Mouse (Mus musculus): ENCODE measurements around the gene Cercam. TPM values are rescaled to one million over a fixed set of nuclear protein-coding genes. Genes with fewer than 3 reads are reported as not detected.

Cercam gene
- polyA plus RNA-seq, 1 experiment = 9.5 TPM

GRCm38 (mm10) chr2:29852957-29853485, 15.9 kb upstream of the Cercam start:
- 53% methylated on average over 4 of the region's 4 CpGs for WGBS
- DNase-seq = no peak
- TF ChIP-seq CTCF (IDR thresholded peaks at IDR 0.05; ENCODE audit: insufficient read depth, low read length) (no peak), POLR2A (IDR thresholded peaks at IDR 0.05; ENCODE audit: borderline replicate concordance, extremely low read depth, low read depth, low read length) (no peak)
- no peak overlapping the region for H3K4me3 ChIP-seq (replicated peaks; ENCODE audit: extremely low read depth, low read depth, low read length)
- H3K4me1 ChIP-seq (ENCODE audit: control insufficient read depth, insufficient read depth, low read length) = no peaks in the 10 kb centered on the region

GRCm38 (mm10) chr2:29853736-29854135, 15.2 kb upstream of the Cercam start:
- Histone ChIP-seq H3K4me1 (ENCODE audit: control insufficient read depth, insufficient read depth, low read length) (no peaks in the 10 kb centered on the region), H3K4me3 (replicated peaks; ENCODE audit: extremely low read depth, low read depth, low read length) (no peak overlapping the region)
- TF ChIP-seq POLR2A (IDR thresholded peaks at IDR 0.05; ENCODE audit: borderline replicate concordance, extremely low read depth, low read depth, low read length) = no peak
- no peak for TF ChIP-seq CTCF (IDR thresholded peaks at IDR 0.05; ENCODE audit: insufficient read depth, low read length)
- WGBS = 61% methylated on average over 5 of the region's 5 CpGs
- DNase-seq = no peak

DNA sequence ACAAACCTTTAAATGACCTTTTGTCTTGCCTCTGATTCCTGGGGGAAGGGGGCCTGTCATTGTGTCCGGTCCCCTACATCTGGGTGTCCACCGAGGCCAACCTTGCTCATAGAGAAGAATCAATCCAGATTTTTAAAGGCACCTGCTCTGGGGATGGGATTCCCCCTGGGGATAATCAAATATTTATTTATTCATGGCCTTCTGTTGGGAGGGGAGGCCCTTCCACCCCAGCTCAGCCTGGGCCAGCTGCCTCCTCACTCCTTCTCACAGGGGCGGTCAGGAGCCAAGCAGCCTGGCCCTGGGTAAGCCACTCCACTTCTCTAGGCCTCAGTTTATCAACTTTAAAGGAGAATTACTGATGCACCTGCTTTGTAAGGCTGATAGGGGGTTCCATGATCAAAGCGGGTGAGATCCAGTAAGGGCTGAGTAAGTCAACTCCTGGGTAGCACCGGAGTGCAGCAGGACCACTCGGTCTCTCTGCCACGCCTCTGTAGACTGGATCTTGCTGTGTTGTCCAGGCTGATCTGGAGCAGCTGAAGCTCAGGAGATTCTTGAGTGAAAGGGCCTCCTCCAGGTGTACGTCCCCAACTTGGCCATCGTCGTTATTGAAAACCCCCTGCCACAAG, 13.3 kb upstream of the Cercam start:
- WGBS = 79% methylated on average over 10 of the region's 10 CpGs
- TF ChIP-seq CTCF (IDR thresholded peaks at IDR 0.05; ENCODE audit: insufficient read depth, low read length) (no peak), POLR2A (IDR thresholded peaks at IDR 0.05; ENCODE audit: borderline replicate concordance, extremely low read depth, low read depth, low read length) (no peak)
- no peaks in the 10 kb centered on the region for H3K4me1 ChIP-seq (ENCODE audit: control insufficient read depth, insufficient read depth, low read length)
- no peak overlapping the region for H3K4me3 ChIP-seq (replicated peaks; ENCODE audit: extremely low read depth, low read depth, low read length)
- DNase-seq = no peak

DNA sequence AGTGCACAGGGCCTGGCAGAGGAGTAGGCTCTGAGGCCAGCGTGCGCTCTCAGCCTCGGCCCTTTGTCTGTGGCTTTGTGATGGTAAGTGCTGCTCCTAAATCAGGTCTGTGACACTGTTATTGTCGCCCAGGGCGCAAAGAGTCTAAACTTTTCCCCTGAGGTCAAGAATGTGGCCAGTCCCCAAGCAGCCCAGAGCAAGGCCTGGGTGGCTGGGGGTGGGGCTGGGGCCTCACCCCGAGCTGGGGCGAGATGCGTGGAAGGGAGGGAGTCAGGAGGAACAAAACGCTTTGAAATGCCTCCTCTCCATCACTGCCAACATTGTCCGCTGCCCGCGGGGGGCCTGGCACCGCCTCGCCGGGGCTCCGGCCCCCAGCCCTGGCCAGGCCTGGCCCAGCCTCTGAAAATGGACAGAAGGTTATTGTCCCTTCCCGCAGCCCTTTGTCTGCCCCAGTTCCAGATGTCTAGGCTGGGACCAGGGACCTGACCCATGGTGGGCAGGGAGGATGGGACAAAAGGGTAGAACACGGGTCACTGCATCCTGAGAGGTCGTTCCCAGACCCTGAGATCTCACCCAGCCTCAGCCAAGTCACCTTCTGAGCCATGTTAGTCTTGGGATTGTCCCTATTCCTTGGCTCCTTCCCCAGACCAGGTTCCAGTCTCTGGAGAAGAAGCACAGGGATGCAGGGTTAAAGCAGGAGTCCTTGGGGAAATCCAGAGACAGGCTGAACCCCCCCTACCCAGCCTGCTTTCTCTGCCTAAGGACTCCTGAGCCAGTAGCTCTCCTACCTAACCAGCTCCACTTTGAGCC, 12.3 kb upstream of the Cercam start:
- Histone ChIP-seq H3K4me3 (replicated peaks; ENCODE audit: extremely low read depth, low read depth, low read length) (no peak overlapping the region), H3K4me1 (ENCODE audit: control insufficient read depth, insufficient read depth, low read length) (no peaks in the 10 kb centered on the region)
- WGBS = 38% methylated on average over 19 of the region's 19 CpGs
- DNase-seq = no peak
- no peak for TF ChIP-seq POLR2A (IDR thresholded peaks at IDR 0.05; ENCODE audit: borderline replicate concordance, extremely low read depth, low read depth, low read length)
- no peak for TF ChIP-seq CTCF (IDR thresholded peaks at IDR 0.05; ENCODE audit: insufficient read depth, low read length)

DNA sequence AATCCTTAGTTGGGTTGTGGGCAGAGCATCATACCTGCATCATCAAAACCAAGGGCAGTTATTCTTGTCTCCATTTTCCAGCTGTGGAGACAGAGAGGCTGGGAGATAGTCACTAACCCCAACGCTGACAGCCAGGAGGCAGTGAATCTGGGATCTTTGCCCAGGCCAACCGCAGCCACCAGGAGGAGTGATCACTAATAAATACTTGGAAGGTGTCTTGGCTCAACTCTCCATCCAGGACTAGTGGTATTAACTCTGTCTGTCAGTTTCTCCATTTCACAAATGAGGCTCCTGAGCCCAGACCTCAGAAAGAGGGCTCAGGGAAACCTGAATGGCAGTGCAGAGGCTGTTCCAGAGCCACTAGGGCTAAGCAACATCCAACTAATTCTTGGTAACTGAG, 11.6 kb upstream of the Cercam start:
- WGBS = 31% methylated on average over 2 of the region's 2 CpGs
- no peak for TF ChIP-seq CTCF (IDR thresholded peaks at IDR 0.05; ENCODE audit: insufficient read depth, low read length)
- no peak for TF ChIP-seq POLR2A (IDR thresholded peaks at IDR 0.05; ENCODE audit: borderline replicate concordance, extremely low read depth, low read depth, low read length)
- DNase-seq = no peak
- Histone ChIP-seq H3K4me3 (replicated peaks; ENCODE audit: extremely low read depth, low read depth, low read length) (no peak overlapping the region), H3K4me1 (ENCODE audit: control insufficient read depth, insufficient read depth, low read length) (no peaks in the 10 kb centered on the region)

GRCm38 (mm10) chr2:29857967-29858366, 11.0 kb upstream of the Cercam start:
- TF ChIP-seq CTCF (IDR thresholded peaks at IDR 0.05; ENCODE audit: insufficient read depth, low read length) = no peak
- no peak for TF ChIP-seq POLR2A (IDR thresholded peaks at IDR 0.05; ENCODE audit: borderline replicate concordance, extremely low read depth, low read depth, low read length)
- Histone ChIP-seq H3K4me3 (replicated peaks; ENCODE audit: extremely low read depth, low read depth, low read length) (no peak overlapping the region), H3K4me1 (ENCODE audit: control insufficient read depth, insufficient read depth, low read length) (no peaks in the 10 kb centered on the region)
- DNase-seq = no peak
- 71% methylated on average over 5 of the region's 5 CpGs for WGBS

DNA sequence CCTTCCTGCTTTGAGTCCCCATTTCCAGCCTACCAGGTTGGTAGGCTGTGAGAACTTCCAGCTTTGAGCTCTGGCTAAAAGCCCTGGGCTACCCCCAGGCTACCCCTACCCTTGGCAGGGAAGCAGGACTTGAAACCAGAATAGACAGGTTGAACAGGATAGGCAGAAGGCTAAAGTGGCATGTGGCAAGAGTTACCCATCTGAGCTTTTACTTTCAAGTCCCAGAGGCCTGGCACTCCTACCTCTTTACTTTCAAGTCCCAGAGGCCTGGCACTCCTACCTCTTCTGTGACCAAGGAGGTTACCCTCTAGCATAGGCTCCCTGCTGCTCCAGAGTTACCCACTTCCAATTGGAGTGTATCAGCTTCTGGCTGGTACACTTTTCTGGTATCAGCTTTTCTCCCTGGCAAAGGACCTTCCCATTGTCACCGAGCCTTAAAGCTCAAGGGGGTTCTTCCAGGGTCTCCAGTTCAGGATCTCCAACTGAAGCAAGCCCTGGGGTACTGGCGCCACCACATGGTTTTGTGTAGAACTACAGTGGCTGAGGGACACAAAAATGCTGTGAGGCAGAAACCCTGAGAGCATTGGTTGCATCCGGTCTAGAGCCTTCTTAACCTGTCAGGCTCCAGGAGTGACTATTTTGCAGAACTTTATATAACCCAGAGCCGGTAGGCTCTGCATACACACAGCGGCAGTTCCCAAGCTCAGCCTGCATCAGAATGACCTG, 10.1 kb upstream of the Cercam start:
- Histone ChIP-seq H3K4me3 (replicated peaks; ENCODE audit: extremely low read depth, low read depth, low read length) (no peak overlapping the region), H3K4me1 (ENCODE audit: control insufficient read depth, insufficient read depth, low read length) (no peaks in the 10 kb centered on the region)
- DNase-seq = peak; percentile 47
- 7% methylated on average over 5 of the region's 5 CpGs for WGBS
- TF ChIP-seq POLR2A (IDR thresholded peaks at IDR 0.05; ENCODE audit: borderline replicate concordance, extremely low read depth, low read depth, low read length) = no peak
- peak; percentile 74 for TF ChIP-seq CTCF (IDR thresholded peaks at IDR 0.05; ENCODE audit: insufficient read depth, low read length)

DNA sequence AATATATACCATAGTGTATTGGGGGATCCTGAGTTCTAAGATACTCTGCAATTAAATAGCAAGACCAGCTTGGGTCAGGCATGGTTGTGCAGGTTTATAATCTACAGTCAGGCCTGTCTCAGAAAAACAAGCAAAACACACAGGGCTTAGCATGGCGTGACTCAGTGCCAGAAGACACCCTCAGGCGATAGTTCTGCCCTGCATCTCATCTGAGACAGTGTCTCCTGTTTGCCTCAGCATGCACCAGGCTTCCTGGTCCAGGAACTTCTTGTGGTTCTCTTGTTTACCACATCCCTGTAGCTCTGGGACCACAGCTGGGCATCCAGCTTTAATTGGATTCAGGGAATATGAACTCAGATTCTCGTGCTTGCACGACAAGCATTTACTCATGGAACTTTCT, 3.8 kb upstream of the Cercam start:
- H3K4me1 ChIP-seq (ENCODE audit: control insufficient read depth, insufficient read depth, low read length) = peaks cover 5% of the 10 kb centered on the region; the same call in 1 of the 2 replicates
- no peak for TF ChIP-seq POLR2A (IDR thresholded peaks at IDR 0.05; ENCODE audit: borderline replicate concordance, extremely low read depth, low read depth, low read length)
- TF ChIP-seq CTCF (IDR thresholded peaks at IDR 0.05; ENCODE audit: insufficient read depth, low read length) = no peak
- DNase-seq = no peak
- WGBS = 71% methylated on average over 4 of the region's 4 CpGs
- H3K4me3 ChIP-seq (replicated peaks; ENCODE audit: extremely low read depth, low read depth, low read length) = no peak overlapping the region

All from lung, adult 2 months (tissue).